In the genomic region with DNA sequence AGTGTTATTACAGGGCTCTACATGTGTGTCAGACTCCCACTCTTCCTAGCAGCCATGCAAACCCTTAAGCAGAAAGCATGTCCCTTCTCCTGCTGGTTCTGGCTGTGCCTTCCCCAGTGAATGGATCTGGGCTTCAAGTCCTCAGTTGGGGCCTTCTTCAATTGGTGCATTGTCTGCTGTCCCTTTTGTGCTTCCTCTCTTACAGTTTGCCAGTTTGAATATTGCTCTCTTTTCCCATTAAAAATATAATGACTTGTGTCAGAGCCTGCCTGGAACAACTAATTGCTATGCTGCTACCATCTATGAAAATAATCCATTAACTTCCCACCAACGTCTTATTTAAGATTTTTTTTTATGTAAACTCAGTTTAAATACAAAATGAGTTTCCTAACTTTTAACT, we compare ENCODE assay signal across 16 mouse cellular contexts.
"Had no signal": no experiment of that assay in that cellular context is flagged by ENCODE, and none has a peak within 500 bp of the region (broad histone marks: within the 10 kb centered on the region; RNA-seq: fewer than 3 reads in every experiment).

No protein-coding gene starts in this region.

- H3K27ac ChIP-seq: neural tube, embryonic 12.5 days; neural tube, embryonic 13.5 days; neural tube, embryonic 15.5 days; stomach, embryonic 15.5 days; stomach, postnatal 0 days had no signal

- H3K4me1 ChIP-seq: neural tube, embryonic 12.5 days; neural tube, embryonic 13.5 days; neural tube, embryonic 15.5 days; stomach, embryonic 15.5 days had no signal

- H3K4me3 ChIP-seq: neural tube, embryonic 12.5 days; neural tube, embryonic 13.5 days; neural tube, embryonic 15.5 days; stomach, embryonic 15.5 days had no signal

- H3K9me3 ChIP-seq: neural tube, embryonic 12.5 days; neural tube, embryonic 13.5 days; neural tube, embryonic 15.5 days; stomach, embryonic 15.5 days had no signal

- H3K27me3 ChIP-seq: neural tube, embryonic 12.5 days; neural tube, embryonic 13.5 days; neural tube, embryonic 15.5 days; stomach, embryonic 15.5 days had no signal

- H3K9ac ChIP-seq: neural tube, embryonic 12.5 days; neural tube, embryonic 13.5 days; neural tube, embryonic 15.5 days; stomach, embryonic 15.5 days had no signal

- DNase-seq: right cerebral cortex, adult 18-20 months; right cerebral cortex, postnatal 14 days; right cerebral cortex, postnatal 25 days; right cerebral cortex, postnatal 4 days; spleen, adult 18-20 months; thymus, adult 18-20 months; thymus, adult 2 months; thymus, postnatal 14 days; thymus, postnatal 25 days; thymus, postnatal 36 days; thymus, postnatal 4 days had no signal

- H3K36me3 ChIP-seq: neural tube, embryonic 12.5 days; neural tube, embryonic 13.5 days; neural tube, embryonic 15.5 days; stomach, embryonic 15.5 days had no signal

- H3K4me2 ChIP-seq: neural tube, embryonic 12.5 days; neural tube, embryonic 13.5 days; neural tube, embryonic 15.5 days; stomach, embryonic 15.5 days had no signal
